Mouse (Mus musculus): Measurements from ENCODE around the gene Hmgb1. TPM values are rescaled to one million over a fixed set of nuclear protein-coding genes. Genes with fewer than 3 reads are reported as not detected.

Gene Hmgb1
- polyA plus RNA-seq, 1 experiment from 2014 or later = 2,008 TPM

DNA sequence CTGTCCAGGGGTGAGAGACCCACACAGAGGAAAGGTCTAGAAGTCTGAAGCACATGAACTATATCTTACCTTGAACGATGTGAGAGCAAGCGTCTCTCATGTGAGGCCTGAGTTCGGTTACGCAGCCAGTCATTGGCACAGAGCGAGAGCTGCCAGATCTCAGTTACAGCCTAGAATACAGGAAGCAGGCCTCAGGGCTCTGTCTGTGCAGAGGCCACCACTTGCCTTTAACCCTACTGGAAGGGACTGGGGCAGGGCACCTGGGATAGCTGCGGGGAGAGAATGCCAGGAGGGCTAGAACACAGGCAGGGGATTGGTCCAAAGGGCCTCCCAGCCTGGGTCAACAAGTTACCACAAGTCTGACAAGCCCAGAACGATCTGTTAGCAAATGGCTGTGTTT lies 184.5 kb downstream of the Hmgb1 start:
- Histone ChIP-seq H3K4me1 (ENCODE audit: insufficient read depth) (peaks cover 11% of the 10 kb centered on the region), H3K36me3 (ENCODE audit: insufficient read depth) (no peaks in the 10 kb centered on the region), H3K27ac (ENCODE audit: low read depth) (no peak overlapping the region), H3K27me3 (ENCODE audit: insufficient read depth, low read length) (no peaks in the 10 kb centered on the region), H3K4me2 (no peak overlapping the region), H3K9ac (no peak overlapping the region), H3K4me3 (ENCODE audit: low read depth, low read length) (no peak overlapping the region), H3K9me3 (ENCODE audit: low read depth, low read length) (no peaks in the 10 kb centered on the region)
- no peak for ATAC-seq (ENCODE audit: insufficient read depth)
- WGBS = 84% methylated on average over 7 of the region's 7 CpGs
- no peak for TF ChIP-seq CTCF (IDR thresholded peaks at IDR 0.05; ENCODE audit: low read depth)
- DNase-seq = no peak

DNA sequence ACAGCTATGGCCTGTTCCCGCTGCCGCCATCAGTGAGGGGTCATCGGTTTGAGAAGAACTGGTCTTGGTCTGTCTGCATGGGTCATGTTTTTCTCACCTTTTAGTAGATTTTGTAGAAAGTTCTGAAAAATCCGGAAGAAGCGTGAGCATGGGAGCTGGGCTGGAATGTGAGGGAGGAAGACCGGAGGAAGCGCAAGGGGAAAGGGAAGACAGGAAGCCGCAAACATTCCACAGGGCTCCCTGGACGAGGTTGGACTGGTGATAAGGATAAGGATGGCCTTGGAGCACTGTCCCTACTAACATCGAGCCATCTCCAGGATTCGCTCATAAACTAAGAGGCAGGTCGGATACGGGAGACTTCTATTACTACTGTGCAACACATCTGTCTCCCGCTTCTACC lies 185.8 kb downstream of the Hmgb1 start:
- Histone ChIP-seq H3K4me2 (no peak overlapping the region), H3K27me3 (ENCODE audit: insufficient read depth, low read length) (no peaks in the 10 kb centered on the region), H3K36me3 (ENCODE audit: insufficient read depth) (no peaks in the 10 kb centered on the region), H3K27ac (ENCODE audit: low read depth) (no peak overlapping the region), H3K4me3 (ENCODE audit: low read depth, low read length) (no peak overlapping the region), H3K9ac (no peak overlapping the region), H3K9me3 (ENCODE audit: low read depth, low read length) (no peaks in the 10 kb centered on the region), H3K4me1 (ENCODE audit: insufficient read depth) (peaks cover 11% of the 10 kb centered on the region)
- ATAC-seq (ENCODE audit: insufficient read depth) (no peak), DNase-seq (no peak)
- TF ChIP-seq CTCF (IDR thresholded peaks at IDR 0.05; ENCODE audit: low read depth) = no peak
- 60% methylated on average over 14 of the region's 14 CpGs for WGBS

DNA sequence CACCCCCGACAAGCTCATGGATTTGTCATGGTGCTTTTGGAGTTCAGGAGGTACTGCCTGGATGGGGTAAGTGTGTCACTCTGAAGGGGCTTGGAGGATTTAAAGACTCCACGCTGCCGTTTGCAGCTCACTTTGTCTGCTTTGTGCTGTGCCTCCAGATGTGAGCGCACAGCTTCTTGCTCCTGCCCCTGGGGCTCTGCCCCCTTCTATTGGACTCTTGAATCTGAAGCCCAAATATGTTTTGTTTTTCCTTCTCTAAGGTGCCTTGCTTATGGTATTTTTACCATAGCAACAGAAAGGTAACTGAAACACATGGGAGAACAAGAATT lies 187.6 kb downstream of the Hmgb1 start:
- TF ChIP-seq CTCF (IDR thresholded peaks at IDR 0.05; ENCODE audit: low read depth) = no peak
- Histone ChIP-seq H3K9me3 (ENCODE audit: low read depth, low read length) (no peaks in the 10 kb centered on the region), H3K27me3 (ENCODE audit: insufficient read depth, low read length) (no peaks in the 10 kb centered on the region), H3K4me1 (ENCODE audit: insufficient read depth) (peaks cover 6% of the 10 kb centered on the region), H3K9ac (no peak overlapping the region), H3K4me2 (no peak overlapping the region), H3K36me3 (ENCODE audit: insufficient read depth) (no peaks in the 10 kb centered on the region), H3K27ac (ENCODE audit: low read depth) (no peak overlapping the region), H3K4me3 (ENCODE audit: low read depth, low read length) (no peak overlapping the region)
- 58% methylated on average over 4 of the region's 4 CpGs for WGBS
- no peak for DNase-seq
- no peak for ATAC-seq (ENCODE audit: insufficient read depth)

Other genes starting within 250 kb of the Hmgb1 start
- 0.58 and 1.2 TPM in 2 replicates for gene Gm42791, start 189.3 kb downstream of the Hmgb1 start, polyA plus RNA-seq (2014; fragmentation: Nextera tagmentation; extraction: Ambion mirVana)
- gene Uspl1, start 139 bp downstream of the Hmgb1 start, polyA plus RNA-seq (2014; fragmentation: Nextera tagmentation; extraction: Ambion mirVana) = 48.7 and 49.7 TPM in 2 replicates
- 9.3 and 20.5 TPM in 2 replicates for gene Alox5ap, start 80.3 kb upstream of the Hmgb1 start, polyA plus RNA-seq (2014; fragmentation: Nextera tagmentation; extraction: Ambion mirVana)
- 1.2 and 1.6 TPM in 2 replicates for gene Medag, start 227.3 kb upstream of the Hmgb1 start, polyA plus RNA-seq (2014; fragmentation: Nextera tagmentation; extraction: Ambion mirVana)

Measured in lung, embryonic 14.5 days (tissue).